Mouse (Mus musculus): ENCODE results near the gene Il6ra. TPM values are rescaled to one million over a fixed set of nuclear protein-coding genes. Genes with fewer than 3 reads are reported as not detected.

The Il6ra gene
- total and polyA plus RNA-seq, 2 experiments from 2014 or later, result 0.99 to 1.8 TPM

DNA sequence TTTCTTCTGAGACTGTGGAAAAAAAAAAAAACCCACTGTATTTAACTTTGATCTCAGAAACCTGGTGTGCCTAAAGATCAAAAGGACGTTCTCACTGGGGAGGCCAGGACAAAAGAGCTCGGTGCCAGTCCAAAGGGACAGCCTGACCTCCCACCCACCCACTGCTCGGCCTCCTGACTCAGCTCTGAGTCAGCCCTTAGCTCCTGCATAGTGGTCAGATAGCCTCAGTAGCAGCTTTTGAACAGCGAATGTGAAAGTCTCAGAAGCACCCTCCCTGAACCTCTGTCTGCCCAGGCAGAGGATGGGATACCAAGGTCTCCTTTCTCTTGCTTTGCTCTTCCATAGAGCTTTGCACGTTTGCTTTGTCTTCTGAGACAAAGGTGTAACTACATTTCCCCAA lies 16.4 kb downstream of the Il6ra start:
- no peaks in the 10 kb centered on the region for H3K9me3 ChIP-seq (ENCODE audit: low read length)
- no peak overlapping the region for H3K9ac ChIP-seq (replicated peaks; ENCODE audit: low read length, poor library complexity, severe bottlenecking)
- H3K27me3 ChIP-seq (ENCODE audit: insufficient read depth, low read length), result no peaks in the 10 kb centered on the region
- DNase-seq (ENCODE audit: low spot score) (no peak), ATAC-seq (ENCODE audit: low FRiP score) (no peak)
- H3K4me2 ChIP-seq (ENCODE audit: low read depth, low read length, poor library complexity, severe bottlenecking), result no peak overlapping the region
- WGBS, result 19% methylated on average over 5 of the region's 5 CpGs
- no peaks in the 10 kb centered on the region for H3K4me1 ChIP-seq (ENCODE audit: insufficient read depth, low read length)
- TF ChIP-seq CTCF (IDR thresholded peaks at IDR 0.05), result no peak
- H3K4me3 ChIP-seq (ENCODE audit: low read depth, low read length), result no peak overlapping the region
- H3K27ac ChIP-seq (ENCODE audit: low read depth, low read length), result no peak overlapping the region
- no peaks in the 10 kb centered on the region for H3K36me3 ChIP-seq (ENCODE audit: insufficient read depth, low read length)

DNA sequence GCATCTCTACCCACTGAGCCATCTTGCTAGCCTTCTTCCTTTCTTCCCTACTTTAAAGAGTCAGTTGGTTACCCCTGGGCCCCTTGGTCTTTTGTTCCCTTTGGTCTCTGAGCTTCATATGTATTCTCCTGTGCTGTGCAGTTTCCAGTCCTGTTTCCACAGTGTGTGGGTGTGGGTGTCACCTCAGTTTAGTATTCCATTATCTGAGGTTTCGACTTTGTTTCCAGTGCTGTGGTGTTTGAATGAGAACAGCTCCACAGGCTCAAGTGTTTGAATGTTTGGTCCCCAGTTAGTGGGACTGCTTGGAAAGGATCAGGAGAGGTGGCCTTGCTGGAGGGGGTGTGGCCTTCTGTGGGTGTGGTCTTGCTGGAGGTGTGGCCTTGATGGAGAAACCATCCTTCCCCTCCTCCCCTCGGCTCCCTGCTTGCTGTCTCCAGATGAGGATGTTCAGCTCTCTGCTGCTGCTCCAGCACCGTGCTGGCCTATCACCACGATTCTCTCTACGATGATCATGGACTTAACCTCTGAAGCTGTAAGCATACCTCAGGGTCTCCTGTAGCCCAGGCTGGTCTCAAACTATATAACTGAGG lies 20.4 kb downstream of the Il6ra start:
- Histone ChIP-seq H3K27ac (ENCODE audit: low read depth, low read length) (no peak overlapping the region), H3K36me3 (ENCODE audit: insufficient read depth, low read length) (no peaks in the 10 kb centered on the region), H3K9me3 (ENCODE audit: low read length) (no peaks in the 10 kb centered on the region), H3K4me2 (ENCODE audit: low read depth, low read length, poor library complexity, severe bottlenecking) (no peak overlapping the region), H3K9ac (replicated peaks; ENCODE audit: low read length, poor library complexity, severe bottlenecking) (no peak overlapping the region), H3K4me1 (ENCODE audit: insufficient read depth, low read length) (no peaks in the 10 kb centered on the region), H3K4me3 (ENCODE audit: low read depth, low read length) (no peak overlapping the region), H3K27me3 (ENCODE audit: insufficient read depth, low read length) (no peaks in the 10 kb centered on the region)
- 83% methylated on average over 5 of the region's 5 CpGs for WGBS
- no peak for TF ChIP-seq CTCF (IDR thresholded peaks at IDR 0.05)
- ATAC-seq (ENCODE audit: low FRiP score) (no peak), DNase-seq (ENCODE audit: low spot score) (no peak)

DNA sequence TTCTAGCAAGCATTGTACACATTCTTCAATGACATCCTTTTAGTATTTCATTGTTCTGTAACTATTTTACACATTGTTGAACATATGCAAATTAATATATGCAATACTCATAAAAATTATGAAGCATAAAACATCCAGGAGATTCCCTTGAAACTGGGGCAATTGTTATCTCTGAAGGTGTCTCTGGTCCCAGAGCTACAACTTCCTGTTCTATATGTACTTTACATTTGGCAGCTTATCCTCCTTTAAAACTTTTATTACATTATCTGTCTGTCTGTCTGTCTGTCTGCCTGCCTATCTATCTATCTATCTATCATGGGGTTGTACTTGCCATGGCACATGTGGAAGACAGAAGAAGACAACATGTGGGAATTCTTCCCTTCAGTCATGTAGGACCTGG lies 21.3 kb downstream of the Il6ra start:
- no peak overlapping the region for H3K4me3 ChIP-seq (ENCODE audit: low read depth, low read length)
- ATAC-seq (ENCODE audit: low FRiP score), result no peak
- no peaks in the 10 kb centered on the region for H3K36me3 ChIP-seq (ENCODE audit: insufficient read depth, low read length)
- no peak overlapping the region for H3K4me2 ChIP-seq (ENCODE audit: low read depth, low read length, poor library complexity, severe bottlenecking)
- no peak for DNase-seq (ENCODE audit: low spot score)
- no peak for TF ChIP-seq CTCF (IDR thresholded peaks at IDR 0.05)
- H3K4me1 ChIP-seq (ENCODE audit: insufficient read depth, low read length), result no peaks in the 10 kb centered on the region
- no peaks in the 10 kb centered on the region for H3K9me3 ChIP-seq (ENCODE audit: low read length)
- no peak overlapping the region for H3K9ac ChIP-seq (replicated peaks; ENCODE audit: low read length, poor library complexity, severe bottlenecking)
- no peaks in the 10 kb centered on the region for H3K27me3 ChIP-seq (ENCODE audit: insufficient read depth, low read length)
- no peak overlapping the region for H3K27ac ChIP-seq (ENCODE audit: low read depth, low read length)

DNA sequence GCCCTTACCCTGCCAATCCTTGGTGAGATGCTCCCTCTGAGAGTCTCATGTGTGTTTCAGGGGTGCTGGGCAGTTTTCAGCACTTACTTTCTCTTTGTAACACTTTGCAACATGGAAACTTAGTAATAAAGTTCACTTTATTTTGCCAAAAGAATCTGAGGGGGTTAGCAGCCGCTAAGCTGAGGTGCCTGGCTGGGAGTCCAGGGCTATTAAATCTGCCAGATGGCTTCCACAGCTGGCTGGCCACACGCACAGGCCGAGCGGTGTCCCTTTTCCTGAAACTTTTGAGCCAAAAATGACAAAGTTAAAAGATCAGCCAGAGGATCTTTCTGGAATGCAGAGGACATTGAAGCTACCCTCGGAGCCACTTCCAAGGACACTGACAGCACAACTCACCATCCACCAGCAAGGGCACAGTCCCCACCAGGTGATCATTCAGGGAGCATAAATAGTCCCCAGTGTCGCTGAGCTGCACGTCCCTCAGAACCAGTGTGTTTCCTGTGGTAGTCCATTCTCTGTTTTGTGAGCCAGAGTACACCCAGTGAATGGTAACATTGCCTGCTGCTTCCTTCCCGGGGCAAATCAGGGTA lies 23.1 kb downstream of the Il6ra start:
- no peaks in the 10 kb centered on the region for H3K27me3 ChIP-seq (ENCODE audit: insufficient read depth, low read length)
- H3K4me1 ChIP-seq (ENCODE audit: insufficient read depth, low read length), result no peaks in the 10 kb centered on the region
- no peak overlapping the region for H3K4me3 ChIP-seq (ENCODE audit: low read depth, low read length)
- ATAC-seq (ENCODE audit: low FRiP score), result no peak
- 74% methylated on average over 8 of the region's 8 CpGs for WGBS
- H3K9ac ChIP-seq (replicated peaks; ENCODE audit: low read length, poor library complexity, severe bottlenecking), result no peak overlapping the region
- H3K36me3 ChIP-seq (ENCODE audit: insufficient read depth, low read length), result no peaks in the 10 kb centered on the region
- H3K27ac ChIP-seq (ENCODE audit: low read depth, low read length), result no peak overlapping the region
- no peak for DNase-seq (ENCODE audit: low spot score)
- no peak overlapping the region for H3K4me2 ChIP-seq (ENCODE audit: low read depth, low read length, poor library complexity, severe bottlenecking)
- no peaks in the 10 kb centered on the region for H3K9me3 ChIP-seq (ENCODE audit: low read length)
- TF ChIP-seq CTCF (IDR thresholded peaks at IDR 0.05), result no peak

DNA sequence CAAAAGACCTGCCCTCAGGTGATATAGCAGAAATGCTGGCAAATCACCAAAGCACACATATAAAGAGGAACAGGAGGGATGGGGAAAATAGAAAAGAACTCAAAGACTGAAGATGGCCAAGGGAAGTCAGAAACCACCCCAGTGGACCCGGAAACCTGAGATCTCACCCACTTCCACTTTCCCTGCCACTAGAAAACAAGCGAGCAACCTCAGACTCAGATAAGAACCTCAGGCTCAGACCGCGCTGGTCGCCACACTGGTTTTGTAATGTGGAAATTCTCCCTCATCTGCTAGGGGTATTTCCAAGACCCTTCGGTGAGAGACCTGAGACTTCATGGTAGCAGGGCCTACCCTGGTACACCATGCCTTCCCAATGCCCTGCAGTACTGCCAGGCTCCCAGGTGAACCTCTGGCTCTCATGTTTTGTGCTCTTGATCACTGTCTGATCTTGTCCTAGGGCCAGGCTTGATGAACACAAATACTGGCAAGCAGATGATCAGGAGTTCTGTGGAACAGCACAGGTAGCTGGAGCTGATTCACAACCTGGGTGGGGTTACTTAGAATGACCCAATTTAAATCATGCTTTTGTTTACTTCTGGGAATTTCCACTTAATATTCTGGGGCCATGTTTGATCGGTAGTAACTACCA lies 25.3 kb downstream of the Il6ra start:
- no peak overlapping the region for H3K27ac ChIP-seq (ENCODE audit: low read depth, low read length)
- H3K4me1 ChIP-seq (ENCODE audit: insufficient read depth, low read length), result no peaks in the 10 kb centered on the region
- TF ChIP-seq CTCF (IDR thresholded peaks at IDR 0.05), result no peak
- no peaks in the 10 kb centered on the region for H3K27me3 ChIP-seq (ENCODE audit: insufficient read depth, low read length)
- no peak for ATAC-seq (ENCODE audit: low FRiP score)
- no peak for DNase-seq (ENCODE audit: low spot score)
- H3K9me3 ChIP-seq (ENCODE audit: low read length), result no peaks in the 10 kb centered on the region
- H3K4me2 ChIP-seq (ENCODE audit: low read depth, low read length, poor library complexity, severe bottlenecking), result no peak overlapping the region
- H3K36me3 ChIP-seq (ENCODE audit: insufficient read depth, low read length), result no peaks in the 10 kb centered on the region
- no peak overlapping the region for H3K9ac ChIP-seq (replicated peaks; ENCODE audit: low read length, poor library complexity, severe bottlenecking)
- WGBS, result 94% methylated on average over 7 of the region's 7 CpGs
- no peak overlapping the region for H3K4me3 ChIP-seq (ENCODE audit: low read depth, low read length)

DNA sequence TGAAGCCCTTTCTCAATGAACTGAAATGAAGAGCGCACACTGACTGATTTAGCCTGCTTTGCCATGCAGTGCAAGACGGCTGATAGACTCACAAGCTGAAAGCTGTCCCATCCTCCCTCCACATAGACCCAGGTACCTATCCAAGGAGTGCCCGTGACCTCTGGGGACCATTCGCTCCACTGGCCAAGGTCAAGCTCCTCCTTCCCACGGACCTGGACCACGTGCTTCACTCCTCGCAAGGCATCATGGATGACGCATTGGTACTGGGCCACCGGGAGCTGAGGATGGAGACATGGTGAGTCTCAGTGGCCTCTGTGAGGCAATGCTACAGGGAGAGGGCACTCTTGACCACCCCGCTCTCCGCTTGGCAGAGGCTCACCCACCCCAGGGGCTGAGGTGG lies 27.2 kb downstream of the Il6ra start:
- Histone ChIP-seq H3K36me3 (ENCODE audit: insufficient read depth, low read length) (no peaks in the 10 kb centered on the region), H3K4me2 (ENCODE audit: low read depth, low read length, poor library complexity, severe bottlenecking) (no peak overlapping the region), H3K27ac (ENCODE audit: low read depth, low read length) (no peak overlapping the region), H3K4me3 (ENCODE audit: low read depth, low read length) (no peak overlapping the region), H3K9me3 (ENCODE audit: low read length) (no peaks in the 10 kb centered on the region), H3K27me3 (ENCODE audit: insufficient read depth, low read length) (peaks cover 5% of the 10 kb centered on the region; the same call in 1 of the 2 replicates), H3K4me1 (ENCODE audit: insufficient read depth, low read length) (no peaks in the 10 kb centered on the region), H3K9ac (replicated peaks; ENCODE audit: low read length, poor library complexity, severe bottlenecking) (no peak overlapping the region)
- DNase-seq (ENCODE audit: low spot score), result no peak
- 91% methylated on average over 11 of the region's 11 CpGs for WGBS
- TF ChIP-seq CTCF (IDR thresholded peaks at IDR 0.05), result no peak
- no peak for ATAC-seq (ENCODE audit: low FRiP score)
